Mouse (Mus musculus) inflammation-experienced regulatory T-cells, adult 6 months (primary cell): ENCODE data around the gene Ecd. TPM values are rescaled to one million over a fixed set of nuclear protein-coding genes. Genes with fewer than 3 reads are reported as not detected.
A peak's percentile ranks its signal among the peaks of the same experiment; 100 is the strongest.
"Not testable (repeated sequence)": the region's sequence is repeated elsewhere in the genome, so short reads cannot be mapped to it uniquely, and the experiment has no call there.

Experiments
- ATAC-seq: one replicate; pipeline ENCODE4 v1.8.0; 2017
- polyA plus RNA-seq, 3 experiments: library from polyadenylated mRNA; unstranded; fragments of 100-300 nt; shearing (Covaris generic); gene quantifications; one replicate each; pipeline ENCODE4 v1.2.1; 2017

Ecd gene
- polyA plus RNA-seq, 3 experiments from 2014 or later = 58.1 to 73.3 (median 63.9) TPM

DNA sequence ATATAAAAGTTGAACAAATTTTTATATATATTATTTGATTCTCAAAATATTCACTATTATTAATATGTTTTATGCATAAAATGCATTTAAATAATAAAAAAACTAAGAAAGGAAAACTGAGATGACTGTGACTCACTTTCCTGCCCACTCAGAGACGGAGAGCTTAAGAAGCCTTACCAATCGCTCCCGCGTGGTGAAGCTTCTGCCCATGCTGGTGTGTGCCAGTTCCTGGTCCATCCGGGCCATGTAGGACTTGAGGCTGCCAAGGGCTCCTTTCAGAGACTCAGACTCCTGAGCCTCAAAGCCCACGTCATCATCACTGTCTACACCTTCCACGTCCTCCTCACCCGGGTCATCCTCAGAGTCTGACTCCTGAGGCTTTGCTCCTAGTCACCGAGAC, 23.7 kb downstream of the Ecd start:
- no peak for ATAC-seq

DNA sequence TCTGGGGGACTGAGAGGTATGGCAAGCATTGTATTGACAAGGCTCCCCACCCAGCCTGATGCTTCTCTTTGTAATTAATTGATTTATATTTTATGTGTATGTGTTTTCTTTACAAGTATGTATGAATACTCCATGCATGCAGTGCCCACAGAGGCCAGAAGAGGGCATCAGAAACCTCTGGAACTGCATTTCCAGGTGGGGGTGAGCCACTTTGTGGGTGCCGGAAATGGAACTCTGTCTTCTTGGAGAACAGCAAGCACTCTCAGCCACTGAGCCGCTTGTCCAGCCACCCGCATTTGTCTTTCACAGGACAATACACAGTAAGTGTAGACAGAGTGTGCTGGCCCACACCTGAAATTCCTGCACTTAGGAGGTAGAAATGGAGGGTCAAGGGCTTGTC, 28.5 kb downstream of the Ecd start:
- peak; percentile 46 for ATAC-seq

DNA sequence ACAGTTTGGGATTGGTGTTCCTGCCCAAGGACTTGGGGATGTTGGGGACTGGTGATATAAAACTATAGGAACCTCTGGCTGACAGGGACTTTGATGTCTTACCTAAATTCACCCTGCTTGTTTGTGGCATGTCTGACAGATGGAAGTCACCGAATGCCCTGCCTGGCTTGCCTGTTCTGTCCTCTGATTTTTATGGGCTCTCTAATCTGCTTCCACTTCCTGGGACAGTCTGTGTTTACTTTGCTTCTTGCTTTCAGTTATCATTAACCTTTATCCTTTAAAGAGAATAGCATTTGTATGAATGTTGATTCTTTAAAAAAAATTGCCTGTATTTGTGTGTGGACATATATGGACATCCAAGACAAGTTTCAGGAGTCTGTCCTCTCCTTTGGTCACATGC, 32.8 kb downstream of the Ecd start:
- ATAC-seq = no peak

DNA sequence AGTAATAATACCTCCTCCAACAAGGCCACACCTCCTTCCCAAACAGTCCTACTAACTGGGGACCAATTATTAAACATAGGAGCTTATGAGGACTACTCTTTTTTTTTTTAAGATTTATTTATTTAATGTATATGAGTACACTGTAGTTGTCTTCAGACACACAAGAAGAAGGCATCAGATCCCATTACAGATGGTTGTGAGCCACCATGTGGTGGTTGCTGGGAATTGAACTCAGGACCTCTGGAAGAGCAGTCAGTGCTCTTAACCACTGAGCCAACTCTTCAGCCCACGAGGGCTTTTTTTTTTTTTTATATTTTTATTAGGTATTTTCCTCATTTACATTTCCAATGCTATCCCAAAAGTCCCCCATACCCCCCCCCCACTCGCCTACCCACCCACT, 42.8 kb downstream of the Ecd start:
- ATAC-seq = not testable (repeated sequence)

DNA sequence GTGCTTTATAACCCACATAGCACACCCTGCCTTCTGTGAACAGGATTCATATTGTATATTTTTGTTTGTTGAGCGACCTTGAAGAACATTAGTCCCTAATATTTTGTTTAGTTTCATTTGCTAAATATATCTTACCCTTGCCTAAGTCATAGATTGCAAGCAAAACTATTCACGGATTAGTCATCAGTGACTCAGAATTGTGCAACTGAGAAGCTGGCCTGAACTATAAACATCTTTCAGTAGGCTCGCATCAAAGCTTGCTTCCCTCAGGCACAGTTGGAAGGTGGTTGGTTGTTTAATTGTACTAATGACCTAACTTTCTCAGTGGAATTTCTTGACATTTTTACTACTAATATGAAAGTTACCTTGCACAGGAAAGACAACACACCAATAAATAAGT, 49.8 kb downstream of the Ecd start:
- ATAC-seq = no peak

DNA sequence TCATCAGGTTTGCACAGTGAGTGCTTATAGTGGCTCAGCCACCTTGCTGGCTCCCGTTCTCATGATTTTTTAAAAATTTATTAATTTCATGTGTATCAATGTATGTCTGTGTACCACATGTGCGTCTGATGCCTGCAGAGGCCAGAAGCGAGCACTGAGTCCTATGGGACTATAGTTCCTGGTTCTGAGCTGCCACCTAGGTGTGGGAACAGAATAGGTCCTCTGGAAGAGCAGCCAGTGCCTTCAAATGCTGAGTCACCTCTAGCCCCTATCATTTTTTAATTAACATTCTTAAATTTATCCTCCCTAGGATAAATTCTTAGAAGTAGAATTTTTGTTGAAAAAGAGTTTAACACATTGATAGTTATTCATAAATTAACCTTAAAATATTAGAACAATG, 50.3 kb downstream of the Ecd start:
- ATAC-seq = no peak

DNA sequence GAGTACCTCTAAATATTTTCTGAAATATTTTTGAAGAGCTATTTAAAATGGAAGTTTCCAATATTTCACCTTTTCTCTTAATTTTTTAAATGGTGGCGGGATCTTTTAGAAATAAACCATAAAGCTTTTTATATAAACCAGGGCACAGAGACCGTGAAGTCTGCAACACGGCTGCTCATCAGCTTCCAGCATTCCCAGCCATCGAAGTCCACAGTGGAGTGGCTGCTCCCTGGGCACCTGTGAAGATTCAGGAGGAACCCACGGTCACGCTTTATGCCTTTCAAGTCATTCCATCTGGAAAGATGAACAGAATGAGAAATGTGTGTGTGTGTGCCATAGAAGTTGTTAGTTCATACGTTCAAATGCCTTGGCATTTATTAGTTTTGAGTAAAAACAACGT, 53.0 kb downstream of the Ecd start:
- peak; percentile 20 for ATAC-seq

DNA sequence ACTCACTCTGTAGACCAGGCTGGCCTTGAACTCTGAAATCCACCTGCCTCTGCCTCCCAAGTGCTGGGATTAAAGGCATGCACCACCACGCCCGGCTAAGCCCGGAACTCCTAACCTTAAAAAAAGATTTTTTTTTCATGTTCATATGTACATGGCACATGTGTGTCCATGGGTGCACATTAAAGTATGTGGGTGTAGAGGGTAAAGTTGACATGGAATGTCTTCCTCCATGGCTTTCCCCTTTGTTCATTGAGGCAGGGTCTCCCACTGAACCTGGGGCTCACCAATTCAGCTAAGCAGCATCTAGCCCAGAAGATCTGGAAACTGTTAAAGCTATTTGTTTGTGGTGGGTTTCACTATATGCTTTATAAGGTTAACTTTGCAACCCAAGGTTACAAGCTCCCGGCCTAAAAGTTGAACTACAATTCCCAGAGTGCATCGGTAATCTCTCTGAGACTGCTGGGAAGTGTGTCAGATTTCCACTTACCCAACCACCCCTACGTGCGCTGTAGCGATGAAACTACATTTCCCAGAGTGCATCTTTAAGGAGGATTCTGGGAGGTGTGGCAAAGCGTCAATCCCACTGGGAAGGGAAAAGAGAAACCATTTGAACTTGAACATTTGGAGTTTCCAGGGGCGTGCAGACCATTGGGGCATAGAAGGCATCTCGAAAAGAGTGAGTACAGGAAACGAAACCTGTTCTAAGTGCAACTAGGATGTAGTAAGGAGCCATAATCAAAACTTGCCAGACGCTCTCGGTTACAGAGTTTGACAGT, 53.6 kb downstream of the Ecd start, which contains the start of gene Nudt13:
Nudt13 (plus strand) TSS at position 581 of the 776 bp plus-strand sequence.
- ATAC-seq = peak; percentile 100

DNA sequence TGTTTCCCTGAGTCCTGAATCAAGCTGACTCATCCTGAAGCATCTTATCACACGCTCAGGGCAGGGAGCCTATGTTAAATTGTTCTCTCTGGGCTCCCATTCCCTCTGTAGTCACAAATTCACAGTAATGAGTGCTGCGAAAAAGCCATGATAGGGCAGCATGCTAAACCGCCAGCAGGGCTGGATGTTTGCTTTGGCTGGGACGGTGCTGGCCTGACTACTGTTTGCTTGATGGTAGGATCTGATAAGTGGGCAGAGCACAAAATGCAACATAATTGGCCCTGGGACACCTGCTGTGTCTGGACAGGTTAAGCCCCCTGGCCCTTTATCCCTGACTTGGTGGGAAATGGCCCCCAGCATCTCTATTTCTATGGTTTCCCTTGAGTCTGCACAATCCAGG, 56.5 kb downstream of the Ecd start:
- no peak for ATAC-seq

Other genes with a start within 250 kb of the Ecd start
- gene Saysd1, start 209.6 kb downstream of the Ecd start, polyA plus RNA-seq = 10 to 100 TPM; 21.3 to 40.2 (median 21.6) TPM
- 1 to 10 TPM; 4.2 to 7.5 (median 5.4) TPM for gene Kcnk5, start 166.3 kb downstream of the Ecd start, polyA plus RNA-seq
- not detected for gene Kcnk16, start 78.9 kb downstream of the Ecd start, polyA plus RNA-seq
- 10 to 100 TPM; 16.1 to 34.0 (median 20.0) TPM for gene Nudt13, start 53.4 kb downstream of the Ecd start, polyA plus RNA-seq
- gene Fam149b, start within 50 bp of the Ecd start, polyA plus RNA-seq = 10 to 100 TPM; 49.6 to 75.9 (median 55.1) TPM
- 100 to 1,000 TPM; 131 to 179 (median 169) TPM for gene Dnajc9, start 40.8 kb upstream of the Ecd start, polyA plus RNA-seq
- gene Mrps16, start 45.5 kb upstream of the Ecd start, polyA plus RNA-seq = 100 to 1,000 TPM; 110 to 131 (median 112) TPM
- not detected for gene Cfap70, start 104.1 kb upstream of the Ecd start, polyA plus RNA-seq
- gene Anxa7, start 132.0 kb upstream of the Ecd start, polyA plus RNA-seq = 10 to 100 TPM; 63.4 to 98.4 (median 72.4) TPM
- gene Mss51, start 148.8 kb upstream of the Ecd start, polyA plus RNA-seq = 1 to 10 TPM; 1.0 to 3.2 (median 1.9) TPM
- gene Ppp3cb, start 198.5 kb upstream of the Ecd start, polyA plus RNA-seq = 10 to 100 TPM; 26.8 to 45.7 (median 42.5) TPM